Mouse (Mus musculus): ENCODE measurements at regions not wholly inside any gene's neighbourhood (a gene's known extent, or its start where the extent isn't known, plus 50 kb on each side); places are given as distances from the start of the nearest gene placed in this dataset.

DNA sequence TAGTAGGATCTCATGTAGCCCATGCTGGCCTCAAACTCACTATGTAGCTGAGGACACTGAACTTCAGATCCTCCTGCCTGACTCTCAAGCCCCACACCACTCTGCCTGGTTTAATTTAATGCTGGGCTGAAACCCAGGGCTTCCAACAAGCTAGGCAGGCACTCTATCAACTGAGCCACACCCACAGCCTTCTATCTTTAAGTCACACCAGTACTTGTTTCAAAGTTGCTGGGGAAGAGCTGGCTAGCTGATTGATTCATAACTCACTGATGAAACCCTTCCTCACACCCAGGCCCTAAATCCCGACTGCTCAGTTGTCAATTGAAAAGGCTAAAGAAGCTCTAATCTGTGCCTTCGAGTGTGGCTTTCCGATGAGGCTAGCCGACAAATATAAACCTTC is 241.8 kb downstream of the Insig2 start:
- TF ChIP-seq MAX (IDR thresholded peaks at IDR 0.05) = no peak
- no peak for TF ChIP-seq CTCF (IDR thresholded peaks at IDR 0.05; ENCODE audit: control insufficient read depth, insufficient read depth, insufficient read length)
- TF ChIP-seq FOSL1 (IDR thresholded peaks at IDR 0.05; ENCODE audit: insufficient read depth, low read length, poor library complexity, severe bottlenecking) = no peak
- no peak for TF ChIP-seq USF1 (IDR thresholded peaks at IDR 0.05; ENCODE audit: low read depth)
